Mouse (Mus musculus) stomach, postnatal 0 days (tissue): Measurements from ENCODE around the gene Fdx1.

ENCODE experiments used
- CTCF ChIP-seq: IDR thresholded peaks from 2 replicates; pipeline ENCODE4 v1.5.1; 2016; ENCODE audit warnings: antibody characterized with exemption, low read depth, mild to moderate bottlenecking, moderate library complexity
- EP300 ChIP-seq: optimal IDR thresholded peaks from 2 replicates; pipeline ENCODE3; 2016; ENCODE audit warnings: antibody characterized with exemption

DNA sequence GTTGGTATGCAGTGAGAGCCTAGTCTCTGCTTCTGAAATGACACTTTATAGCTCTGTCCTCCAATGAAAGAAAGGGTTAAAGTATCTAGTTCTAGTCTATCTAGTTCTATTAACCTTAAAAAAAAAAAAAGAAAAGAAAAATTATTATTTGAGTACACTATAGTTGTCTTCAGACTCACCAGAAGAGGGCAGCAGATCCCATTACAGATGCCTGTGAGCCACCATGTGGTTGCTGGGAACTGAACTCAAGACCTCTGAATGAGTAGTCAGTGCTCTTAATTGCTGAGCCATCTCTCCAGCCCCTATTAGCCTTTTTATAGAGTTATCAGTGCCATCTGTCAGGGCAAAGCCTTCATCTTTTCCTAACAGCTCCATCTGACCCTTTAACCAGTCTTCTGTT lies 3.0 kb upstream of the Fdx1 start:
- TF ChIP-seq CTCF, result peak; percentile 58
- TF ChIP-seq EP300, result no peak
